Mouse (Mus musculus) CH12.LX (cell line): ENCODE data around the gene Cdcp1.

ENCODE experiments used
- CHD1 ChIP-seq: IDR thresholded peaks from 2 replicates; pipeline ENCODE4 v1.6.1; 2012; ENCODE audit warnings: low read depth, low read length, improper control_type of control experiment, inconsistent platforms
- ETS1 ChIP-seq: conservative IDR thresholded peaks from 2 replicates; pipeline ENCODE4 v1.6.1; 2012; ENCODE audit warnings: low read depth, mild to moderate bottlenecking, inconsistent platforms, low read length, improper control_type of control experiment, moderate library complexity
- MYC ChIP-seq: IDR thresholded peaks from 2 replicates; pipeline ENCODE4 v1.6.1; 2011; ENCODE audit warnings: low read depth, mild to moderate bottlenecking, improper control_type of control experiment, low read length
- POLR2A ChIP-seq: IDR thresholded peaks from 2 replicates; pipeline ENCODE4 v1.6.1; 2011; ENCODE audit warnings: low read depth, mild to moderate bottlenecking, improper control_type of control experiment, low read length

DNA sequence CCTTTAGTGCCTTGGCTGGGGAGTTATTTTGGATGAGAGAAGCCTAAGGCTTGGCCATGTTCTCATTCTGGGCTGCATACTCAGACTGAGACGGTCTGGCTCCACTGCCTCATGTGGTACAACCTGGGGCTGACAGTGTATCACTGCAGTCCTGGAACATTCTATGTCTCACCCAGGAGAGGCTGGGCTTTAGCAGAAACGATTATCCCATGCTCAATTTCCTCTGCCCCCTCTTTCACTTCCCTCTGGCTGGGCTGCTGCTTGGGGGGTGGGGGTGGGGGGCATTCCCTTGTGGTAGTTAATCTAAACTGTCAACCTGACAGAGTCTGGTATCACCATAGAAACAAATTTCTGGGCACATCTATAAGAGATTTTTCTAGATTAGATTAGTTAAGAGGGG is 30.3 kb downstream of the Cdcp1 start:
- TF ChIP-seq POLR2A (no peak), ETS1 (no peak), CHD1 (no peak), MYC (no peak)
